ENCODE assay signal across 12 mouse cellular contexts in the genomic region with DNA sequence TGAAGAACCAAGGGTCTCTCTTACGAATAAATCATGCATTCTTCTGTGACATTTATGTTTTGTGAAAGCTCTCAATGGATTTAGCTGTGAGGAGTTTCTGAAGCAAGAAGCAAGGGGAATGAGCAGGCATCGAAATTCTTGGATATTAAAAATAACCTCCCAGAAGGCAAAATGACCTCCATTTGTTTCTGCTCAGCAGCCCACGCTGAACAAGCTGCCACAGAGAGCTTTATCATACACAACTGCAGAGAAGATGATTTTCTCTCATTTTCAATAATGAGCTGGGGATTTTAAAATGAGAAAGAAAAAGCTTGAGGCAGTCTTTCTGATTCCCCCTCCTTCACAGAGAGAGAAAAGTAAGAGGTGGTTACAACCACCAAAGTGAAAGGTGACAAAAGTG.
"Had no signal": no experiment of that assay in that cellular context is flagged by ENCODE, and none has a peak within 500 bp of the region (broad histone marks: within the 10 kb centered on the region; RNA-seq: fewer than 3 reads in every experiment).

No protein-coding gene starts in this region.

- DNase-seq: kidney, adult 18-20 months; kidney, adult 9 months; kidney, postnatal 14 days; kidney, postnatal 4 days; liver; lung, adult 18-20 months; lung, postnatal 10 days; lung, postnatal 36 days; retina, postnatal 1 day; right cerebral cortex, postnatal 25 days; thymus, adult 18-20 months; thymus, postnatal 36 days had no signal
